Mouse (Mus musculus): Measurements from ENCODE around the gene Bcas1. TPM values are rescaled to one million over a fixed set of nuclear protein-coding genes. Genes with fewer than 3 reads are reported as not detected.

Bcas1 gene
- polyA plus RNA-seq, 1 experiment, result 0.02 TPM

DNA sequence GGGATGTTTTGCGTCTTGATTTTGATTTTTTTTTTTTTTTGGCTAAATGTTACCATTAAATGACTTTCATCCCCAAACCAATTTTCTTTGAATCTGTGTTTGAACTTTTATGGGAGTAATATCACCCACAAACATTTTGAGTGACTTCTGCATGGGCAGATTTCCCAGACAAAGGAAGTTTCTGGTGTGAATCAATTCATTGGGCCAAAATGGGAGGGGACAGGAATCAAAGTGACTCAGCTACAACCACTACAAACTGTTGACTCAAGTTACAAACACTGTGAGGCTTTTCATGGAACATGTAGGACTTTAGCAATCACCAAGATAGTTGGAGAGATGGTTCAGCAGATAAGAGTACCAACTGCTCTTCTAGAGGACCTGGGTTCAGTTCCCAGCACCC, 42.9 kb downstream of the Bcas1 start:
- Histone ChIP-seq H3K4me2 (ENCODE audit: low read depth) (no peak overlapping the region), H3K4me3 (no peak overlapping the region), H3K27me3 (ENCODE audit: control insufficient read depth, insufficient read depth, insufficient read length) (no peaks in the 10 kb centered on the region), H3K36me3 (ENCODE audit: control insufficient read depth, insufficient read depth) (no peaks in the 10 kb centered on the region), H3ac (ENCODE audit: control insufficient read depth, insufficient read length) (no peak overlapping the region), H3K79me2 (ENCODE audit: control insufficient read depth, insufficient read depth) (no peaks in the 10 kb centered on the region)
- TF ChIP-seq SRF (IDR thresholded peaks at IDR 0.05; ENCODE audit: control insufficient read depth, insufficient read length, low read depth) (no peak), E2F4 (IDR thresholded peaks at IDR 0.05; ENCODE audit: insufficient read depth) (no peak), CEBPB (IDR thresholded peaks at IDR 0.05; ENCODE audit: insufficient read depth, poor library complexity, severe bottlenecking) (no peak), TCF3 (IDR thresholded peaks at IDR 0.05; ENCODE audit: insufficient read length, low read depth) (no peak), USF1 (IDR thresholded peaks at IDR 0.05; ENCODE audit: low read depth) (no peak), POLR2A (IDR thresholded peaks at IDR 0.05; ENCODE audit: insufficient read length, low read depth) (no peak), MYOD1 (IDR thresholded peaks at IDR 0.05; ENCODE audit: control insufficient read depth in 1 of 3, insufficient read length in 2 of 3, low read depth in 2 of 3) (no peak), MAX (IDR thresholded peaks at IDR 0.05; ENCODE audit: low read depth) (no peak), TCF12 (IDR thresholded peaks at IDR 0.05; ENCODE audit: insufficient read depth, poor library complexity, severe bottlenecking) (no peak), REST (IDR thresholded peaks at IDR 0.05; ENCODE audit: insufficient read depth, insufficient read length) (no peak), POLR2AphosphoS2 (IDR thresholded peaks at IDR 0.05; ENCODE audit: insufficient read length, low read depth) (no peak), MYOG (IDR thresholded peaks at IDR 0.05; ENCODE audit: control insufficient read depth in 1 of 3, insufficient read depth in 1 of 3, insufficient read length in 2 of 3, low read depth in 2 of 3) (no peak)

- Histone ChIP-seq H3K79me2 (ENCODE audit: control insufficient read depth, insufficient read depth) (no peaks in the 10 kb centered on the region), H3ac (ENCODE audit: control insufficient read depth, insufficient read length) (no peak overlapping the region), H3K4me3 (no peak overlapping the region), H3K27me3 (ENCODE audit: control insufficient read depth, insufficient read depth, insufficient read length) (no peaks in the 10 kb centered on the region), H3K36me3 (ENCODE audit: control insufficient read depth, insufficient read depth) (no peaks in the 10 kb centered on the region), H3K4me2 (ENCODE audit: low read depth) (no peak overlapping the region)
- TF ChIP-seq POLR2AphosphoS2 (IDR thresholded peaks at IDR 0.05; ENCODE audit: insufficient read length, low read depth) (no peak), CEBPB (IDR thresholded peaks at IDR 0.05; ENCODE audit: insufficient read depth, poor library complexity, severe bottlenecking) (no peak), TCF3 (IDR thresholded peaks at IDR 0.05; ENCODE audit: insufficient read length, low read depth) (no peak), TCF12 (IDR thresholded peaks at IDR 0.05; ENCODE audit: insufficient read depth, poor library complexity, severe bottlenecking) (no peak), MYOD1 (IDR thresholded peaks at IDR 0.05; ENCODE audit: control insufficient read depth in 1 of 3, insufficient read length in 2 of 3, low read depth in 2 of 3) (no peak), E2F4 (IDR thresholded peaks at IDR 0.05; ENCODE audit: insufficient read depth) (no peak), SRF (IDR thresholded peaks at IDR 0.05; ENCODE audit: control insufficient read depth, insufficient read length, low read depth) (no peak), USF1 (IDR thresholded peaks at IDR 0.05; ENCODE audit: low read depth) (no peak), MAX (IDR thresholded peaks at IDR 0.05; ENCODE audit: low read depth) (no peak)
Observed at GRCm38 (mm10) chr2:170373391-170373790, 54.3 kb downstream of the Bcas1 start.

DNA sequence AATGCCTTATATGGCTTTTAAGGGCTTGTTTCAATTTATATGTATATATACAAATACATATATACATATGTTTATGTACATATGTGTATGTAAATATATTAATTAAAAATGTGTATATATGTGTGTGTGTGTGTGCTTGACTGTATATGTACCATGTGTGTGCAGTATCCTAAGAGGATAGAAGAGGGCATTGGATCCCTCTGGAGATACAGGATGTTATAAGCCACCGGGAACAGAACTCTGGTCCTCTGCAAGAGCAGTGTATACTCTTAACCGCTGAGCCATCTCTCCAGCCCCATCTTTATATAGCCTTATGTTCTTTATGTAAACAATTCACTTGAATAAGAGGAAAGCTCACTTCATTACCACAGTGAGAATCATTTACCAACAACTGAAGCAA, 62.0 kb downstream of the Bcas1 start:
- no peak overlapping the region for H3ac ChIP-seq (ENCODE audit: control insufficient read depth, insufficient read length)
- H3K4me3 ChIP-seq, result no peak overlapping the region
- H3K4me2 ChIP-seq (ENCODE audit: low read depth), result no peak overlapping the region
- H3K79me2 ChIP-seq (ENCODE audit: control insufficient read depth, insufficient read depth), result no peaks in the 10 kb centered on the region
- no peaks in the 10 kb centered on the region for H3K36me3 ChIP-seq (ENCODE audit: control insufficient read depth, insufficient read depth)
- no peaks in the 10 kb centered on the region for H3K27me3 ChIP-seq (ENCODE audit: control insufficient read depth, insufficient read depth, insufficient read length)
- TF ChIP-seq MYOG (IDR thresholded peaks at IDR 0.05; ENCODE audit: control insufficient read depth in 1 of 3, insufficient read depth in 1 of 3, insufficient read length in 2 of 3, low read depth in 2 of 3) (no peak), TCF3 (IDR thresholded peaks at IDR 0.05; ENCODE audit: insufficient read length, low read depth) (no peak), REST (IDR thresholded peaks at IDR 0.05; ENCODE audit: insufficient read depth, insufficient read length) (no peak), E2F4 (IDR thresholded peaks at IDR 0.05; ENCODE audit: insufficient read depth) (no peak), MAX (IDR thresholded peaks at IDR 0.05; ENCODE audit: low read depth) (no peak), MYOD1 (IDR thresholded peaks at IDR 0.05; ENCODE audit: control insufficient read depth in 1 of 3, insufficient read length in 2 of 3, low read depth in 2 of 3) (no peak), CEBPB (IDR thresholded peaks at IDR 0.05; ENCODE audit: insufficient read depth, poor library complexity, severe bottlenecking) (no peak), POLR2AphosphoS2 (IDR thresholded peaks at IDR 0.05; ENCODE audit: insufficient read length, low read depth) (no peak), SRF (IDR thresholded peaks at IDR 0.05; ENCODE audit: control insufficient read depth, insufficient read length, low read depth) (no peak), USF1 (IDR thresholded peaks at IDR 0.05; ENCODE audit: low read depth) (no peak), POLR2A (IDR thresholded peaks at IDR 0.05; ENCODE audit: insufficient read length, low read depth) (no peak)

DNA sequence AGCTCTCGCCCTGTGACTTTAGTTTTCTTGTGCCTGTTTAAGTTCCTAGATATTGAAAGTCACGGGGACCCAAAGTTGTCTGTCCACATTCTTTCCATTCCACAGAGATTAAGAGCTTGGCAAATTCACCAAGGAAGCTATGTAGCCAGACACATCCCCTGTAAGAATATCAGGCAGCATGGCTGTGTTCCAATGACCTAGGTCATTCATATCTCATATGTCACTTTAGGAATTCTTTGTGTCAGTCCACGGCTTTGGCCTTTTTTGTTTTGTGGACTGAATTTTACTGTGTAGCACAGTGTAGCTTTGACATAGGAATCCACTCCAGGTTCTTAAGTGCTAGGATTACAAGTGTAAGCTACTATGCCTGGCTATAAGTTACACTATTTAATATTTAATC, 62.4 kb downstream of the Bcas1 start:
- Histone ChIP-seq H3K4me3 (no peak overlapping the region), H3K4me2 (ENCODE audit: low read depth) (no peak overlapping the region)
- no peak for TF ChIP-seq USF1 (IDR thresholded peaks at IDR 0.05; ENCODE audit: low read depth)
- no peak for TF ChIP-seq E2F4 (IDR thresholded peaks at IDR 0.05; ENCODE audit: insufficient read depth)
- TF ChIP-seq POLR2A (IDR thresholded peaks at IDR 0.05; ENCODE audit: insufficient read length, low read depth), result no peak
- TF ChIP-seq MYOD1 (IDR thresholded peaks at IDR 0.05; ENCODE audit: control insufficient read depth in 1 of 3, insufficient read length in 2 of 3, low read depth in 2 of 3), result no peak
- TF ChIP-seq SRF (IDR thresholded peaks at IDR 0.05; ENCODE audit: control insufficient read depth, insufficient read length, low read depth), result no peak
- TF ChIP-seq MYOG (IDR thresholded peaks at IDR 0.05; ENCODE audit: control insufficient read depth in 1 of 3, insufficient read depth in 1 of 3, insufficient read length in 2 of 3, low read depth in 2 of 3), result no peak
- no peak for TF ChIP-seq POLR2AphosphoS2 (IDR thresholded peaks at IDR 0.05; ENCODE audit: insufficient read length, low read depth)
- TF ChIP-seq REST (IDR thresholded peaks at IDR 0.05; ENCODE audit: insufficient read depth, insufficient read length), result no peak
- TF ChIP-seq MAX (IDR thresholded peaks at IDR 0.05; ENCODE audit: low read depth), result no peak
- no peak for TF ChIP-seq CEBPB (IDR thresholded peaks at IDR 0.05; ENCODE audit: insufficient read depth, poor library complexity, severe bottlenecking)
- TF ChIP-seq TCF3 (IDR thresholded peaks at IDR 0.05; ENCODE audit: insufficient read length, low read depth), result no peak
- TF ChIP-seq TCF12 (IDR thresholded peaks at IDR 0.05; ENCODE audit: insufficient read depth, poor library complexity, severe bottlenecking), result no peak

More for the DNA sequence above, 62.4 kb downstream of the Bcas1 start:
- no peaks in the 10 kb centered on the region for H3K79me2 ChIP-seq (ENCODE audit: control insufficient read depth, insufficient read depth)
- no peak overlapping the region for H3ac ChIP-seq (ENCODE audit: control insufficient read depth, insufficient read length)
- no peaks in the 10 kb centered on the region for H3K27me3 ChIP-seq (ENCODE audit: control insufficient read depth, insufficient read depth, insufficient read length)
- H3K36me3 ChIP-seq (ENCODE audit: control insufficient read depth, insufficient read depth), result no peaks in the 10 kb centered on the region

Measured in myocyte (in vitro differentiated cells).